Mouse (Mus musculus) forebrain, postnatal 0 days (tissue): ENCODE results near the gene Camk2d. TPM values are rescaled to one million over a fixed set of nuclear protein-coding genes. Genes with fewer than 3 reads are reported as not detected.

Experiments used
- ATAC-seq: fragments of 200-750 bp; cut with Nextera tagmentation; 2 replicates; pipeline ENCODE4 v1.8.0; 2017; ENCODE audit warnings: mild to moderate bottlenecking, moderate library complexity
- DNase-seq: peaks from one replicate; pipeline ENCODE4 v3.0.0-alpha.2; 2015
- H3K27ac ChIP-seq: fragments of 300-500 bp; sonication (generic); 2 replicates; pipeline ENCODE4 v1.5.1; 2014; ENCODE audit warnings: low read depth, mild to moderate bottlenecking, antibody characterized with exemption, low read length, moderate library complexity, mixed read lengths
- H3K27me3 ChIP-seq: fragments of 300-500 bp; sonication (generic); 2 replicates; pipeline ENCODE4 v1.6.1; 2014; ENCODE audit warnings: mild to moderate bottlenecking, low read length, mixed read lengths; ENCODE audit not compliant: insufficient read depth
- H3K36me3 ChIP-seq: fragments of 300-500 bp; sonication (generic); 2 replicates; pipeline ENCODE4 v1.6.1; 2014; ENCODE audit warnings: mild to moderate bottlenecking, moderate library complexity; ENCODE audit not compliant: insufficient read depth
- H3K4me1 ChIP-seq: fragments of 300-500 bp; sonication (generic); 2 replicates; pipeline ENCODE4 v1.6.1; 2014; ENCODE audit warnings: antibody characterized with exemption; ENCODE audit not compliant: insufficient read depth
- H3K4me2 ChIP-seq: fragments of 300-500 bp; sonication (generic); 2 replicates; pipeline ENCODE4 v1.6.1; 2014; ENCODE audit warnings: low read depth, mild to moderate bottlenecking, moderate library complexity
- H3K4me3 ChIP-seq: fragments of 300-500 bp; sonication (generic); 2 replicates; pipeline ENCODE4 v1.5.1; 2014; ENCODE audit warnings: low read depth, low read length, mixed read lengths
- H3K9ac ChIP-seq: fragments of 300-500 bp; sonication (generic); 2 replicates; pipeline ENCODE4 v1.6.1; 2014; ENCODE audit warnings: mild to moderate bottlenecking
- H3K9me3 ChIP-seq: fragments of 300-500 bp; sonication (generic); 2 replicates; pipeline ENCODE4 v1.6.1; 2016; ENCODE audit warnings: low read length
- CTCF ChIP-seq: sonication (generic); IDR thresholded peaks from 2 replicates; pipeline ENCODE4 v1.5.1; 2016; ENCODE audit warnings: antibody characterized with exemption, control low read depth, low read depth
- WGBS: fragments of 180-500 bp; shearing (Covaris S2); extraction: QIAGEN DNeasy Blood & Tissue Kit; methylation state at CpG from one replicate; pipeline ENCODE4 v1.1.7; 2014; 5-methylcytosine and 5-hydroxymethylcytosine counted together
- polyA plus RNA-seq: library from polyadenylated mRNA; unstranded; fragments of >200 nt; fragmentation: Nextera tagmentation; extraction: Ambion mirVana; gene quantifications from 2 replicates; pipeline ENCODE4 v1.2.1, GENCODE M21; 2015
- total RNA-seq: library from RNA; depleted of rRNA; stranded (reverse); fragments of >200 nt; gene quantifications from 2 replicates; pipeline ENCODE4 v1.2.3, GENCODE M21; 2014

Camk2d gene
- total and polyA plus RNA-seq, 2 experiments from 2014 or later, result 52.8 to 97.7 TPM

- Histone ChIP-seq H3K27me3 (no peaks in the 10 kb centered on the region), H3K9me3 (no peaks in the 10 kb centered on the region), H3K36me3 (no peaks in the 10 kb centered on the region), H3K9ac (no peak overlapping the region), H3K4me1 (0 out of 2 replicates have a peak, but pooled peaks cover 5% of the 10 kb centered on the region), H3K27ac (0 out of 2 replicates have a peak overlapping the region, but pooled peaks have one; percentile 54), H3K4me2 (peak overlapping the region; percentile 28), H3K4me3 (no peak overlapping the region)
- DNase-seq, result peak; percentile 85
- TF ChIP-seq CTCF, result no peak
- 22% methylated on average over 5 of the region's 5 CpGs for WGBS
- peak; percentile 89 for ATAC-seq
These were observed 126.9 kb downstream of the Camk2d start for GRCm38 (mm10) chr3:126723021-126723449.

- Histone ChIP-seq H3K9me3 (no peaks in the 10 kb centered on the region), H3K4me1 (0 out of 2 replicates have a peak, but pooled peaks cover 5% of the 10 kb centered on the region), H3K27me3 (no peaks in the 10 kb centered on the region), H3K27ac (0 out of 2 replicates have a peak overlapping the region, but pooled peaks have one; percentile 54), H3K9ac (no peak overlapping the region), H3K4me2 (peak overlapping the region; percentile 28), H3K4me3 (no peak overlapping the region), H3K36me3 (no peaks in the 10 kb centered on the region)
- 56% methylated on average over 5 of the region's 5 CpGs for WGBS
- no peak for TF ChIP-seq CTCF
- DNase-seq (no peak), ATAC-seq (peak; percentile 39)
These were observed 127.4 kb downstream of the Camk2d start for GRCm38 (mm10) chr3:126723458-126723857.

- Histone ChIP-seq H3K27me3 (no peaks in the 10 kb centered on the region), H3K4me1 (0 out of 2 replicates have a peak, but pooled peaks cover 5% of the 10 kb centered on the region), H3K9ac (no peak overlapping the region), H3K27ac (no peak overlapping the region), H3K36me3 (no peaks in the 10 kb centered on the region), H3K9me3 (no peaks in the 10 kb centered on the region), H3K4me2 (no peak overlapping the region), H3K4me3 (no peak overlapping the region)
- TF ChIP-seq CTCF, result no peak
- WGBS, result 32% methylated on average over 9 of the region's 9 CpGs
- DNase-seq, result peak; percentile 63
- 0 out of 2 replicates have a peak, but pooled peaks have one; percentile 35 for ATAC-seq
These were observed 129.5 kb downstream of the Camk2d start for GRCm38 (mm10) chr3:126725647-126726046.

- Histone ChIP-seq H3K27me3 (no peaks in the 10 kb centered on the region), H3K4me3 (no peak overlapping the region), H3K27ac (no peak overlapping the region), H3K4me1 (0 out of 2 replicates have a peak, but pooled peaks cover 5% of the 10 kb centered on the region), H3K9me3 (no peaks in the 10 kb centered on the region), H3K4me2 (no peak overlapping the region), H3K36me3 (no peaks in the 10 kb centered on the region), H3K9ac (no peak overlapping the region)
- ATAC-seq, result no peak
- no peak for DNase-seq
- TF ChIP-seq CTCF, result no peak
- WGBS, result 99% methylated on average over 4 of the region's 4 CpGs
These were observed 131.3 kb downstream of the Camk2d start for GRCm38 (mm10) chr3:126727387-126727786.

DNA sequence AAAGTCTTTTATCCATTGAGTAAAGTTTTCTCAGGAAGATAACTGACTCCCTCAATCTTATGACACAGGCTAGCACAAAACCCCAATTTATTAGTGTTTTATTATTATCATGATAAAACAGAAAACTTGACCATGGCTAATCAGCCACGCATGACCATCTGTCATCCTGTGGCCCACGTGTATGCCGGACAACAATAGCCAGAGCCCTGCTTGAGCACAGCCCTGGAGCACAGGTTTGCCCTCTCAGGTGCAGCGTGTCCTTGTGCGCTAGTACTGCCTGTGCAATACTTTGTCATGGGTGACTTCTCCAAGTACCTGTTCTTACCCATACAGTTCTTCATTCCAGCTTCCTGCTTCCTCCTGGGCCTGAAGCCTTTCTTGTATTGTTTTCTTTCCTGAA lies 134.3 kb downstream of the Camk2d start:
- no peak for TF ChIP-seq CTCF
- no peaks in the 10 kb centered on the region for H3K27me3 ChIP-seq
- WGBS, result 89% methylated on average over 5 of the region's 5 CpGs

DNA sequence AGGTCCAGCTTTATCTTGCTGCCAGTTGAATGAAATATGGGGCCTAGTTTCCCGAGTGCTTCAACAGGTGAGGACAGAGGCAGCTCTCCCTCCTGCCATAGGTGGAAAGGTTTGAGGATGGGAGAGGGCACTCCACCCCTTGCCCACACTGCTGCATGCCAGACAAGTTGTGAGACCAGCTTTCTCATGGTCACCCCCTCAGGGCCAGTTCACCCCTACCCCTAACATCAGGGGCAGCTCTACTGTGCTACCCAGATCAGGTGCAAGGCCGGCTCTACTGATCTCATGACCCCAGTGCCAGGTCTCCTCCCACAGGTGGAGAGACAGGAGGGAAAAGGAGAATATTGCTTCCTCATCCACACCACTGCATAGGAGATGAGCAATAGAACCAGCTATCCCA lies 136.2 kb downstream of the Camk2d start:
- TF ChIP-seq CTCF, result no peak

More for the DNA sequence above, 134.3 kb downstream of the Camk2d start:
- no peaks in the 10 kb centered on the region for H3K4me1 ChIP-seq
- H3K4me3 ChIP-seq, result no peak overlapping the region
- H3K9me3 ChIP-seq, result no peaks in the 10 kb centered on the region
- no peak for DNase-seq
- no peak overlapping the region for H3K4me2 ChIP-seq
- no peaks in the 10 kb centered on the region for H3K36me3 ChIP-seq
- no peak overlapping the region for H3K9ac ChIP-seq
- ATAC-seq, result no peak
- H3K27ac ChIP-seq, result no peak overlapping the region

DNA sequence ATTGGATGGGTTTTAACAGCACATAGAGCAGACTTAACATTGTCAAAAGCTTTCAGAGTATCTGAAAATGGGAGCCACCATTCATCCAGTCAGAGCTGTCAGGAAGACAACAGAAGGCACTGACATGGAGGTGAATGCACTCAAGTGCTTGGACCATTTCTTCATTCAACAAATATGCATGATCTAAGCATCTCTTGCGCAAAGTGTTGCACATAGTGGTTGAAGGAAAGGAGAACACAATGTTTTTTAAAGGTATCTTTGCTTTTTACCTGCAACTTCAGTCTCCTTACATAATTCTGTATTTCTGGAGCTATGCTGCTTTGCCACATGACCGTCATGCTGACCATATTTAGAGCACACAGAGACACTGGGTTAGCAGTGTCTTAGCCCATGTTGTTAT lies 138.4 kb downstream of the Camk2d start:
- no peaks in the 10 kb centered on the region for H3K4me1 ChIP-seq
- no peaks in the 10 kb centered on the region for H3K36me3 ChIP-seq
- H3K4me3 ChIP-seq, result no peak overlapping the region
- 85% methylated on average over 2 of the region's 2 CpGs for WGBS
- H3K9ac ChIP-seq, result no peak overlapping the region
- H3K9me3 ChIP-seq, result no peaks in the 10 kb centered on the region
- DNase-seq (no peak), ATAC-seq (no peak)
- H3K27ac ChIP-seq, result no peak overlapping the region
- H3K4me2 ChIP-seq, result no peak overlapping the region
- no peak for TF ChIP-seq CTCF
- no peaks in the 10 kb centered on the region for H3K27me3 ChIP-seq

More for the DNA sequence above, 136.2 kb downstream of the Camk2d start:
- Histone ChIP-seq H3K36me3 (no peaks in the 10 kb centered on the region), H3K4me3 (no peak overlapping the region), H3K4me1 (no peaks in the 10 kb centered on the region), H3K9me3 (no peaks in the 10 kb centered on the region), H3K4me2 (no peak overlapping the region), H3K9ac (no peak overlapping the region), H3K27me3 (no peaks in the 10 kb centered on the region), H3K27ac (no peak overlapping the region)
- DNase-seq (no peak), ATAC-seq (no peak)
- WGBS, result 98% methylated on average over 2 of the region's 2 CpGs

DNA sequence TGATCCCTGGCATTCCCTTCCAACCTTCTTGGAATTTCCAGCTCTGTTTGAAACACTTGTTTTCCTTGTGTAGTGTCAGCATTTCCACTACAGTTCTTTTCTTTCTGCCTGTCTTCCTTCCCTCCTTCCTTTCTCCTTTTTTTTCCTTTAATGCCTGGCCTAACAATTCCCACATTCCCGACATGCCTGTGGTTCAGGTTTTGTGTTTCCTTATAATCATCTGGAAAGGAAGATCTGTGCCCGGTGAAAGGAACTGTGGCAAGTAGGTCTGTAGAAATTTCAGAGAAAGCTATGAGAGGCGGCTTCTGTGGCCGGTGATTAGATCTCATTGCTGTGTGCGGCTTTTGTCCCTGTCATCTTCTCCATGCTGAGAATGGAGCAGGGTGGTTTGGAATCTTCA lies 139.1 kb downstream of the Camk2d start:
- H3K36me3 ChIP-seq, result no peaks in the 10 kb centered on the region
- H3K27me3 ChIP-seq, result no peaks in the 10 kb centered on the region
- H3K4me1 ChIP-seq, result no peaks in the 10 kb centered on the region
- H3K4me3 ChIP-seq, result no peak overlapping the region
- ATAC-seq (no peak), DNase-seq (no peak)
- no peak overlapping the region for H3K27ac ChIP-seq
- no peak for TF ChIP-seq CTCF
- no peak overlapping the region for H3K4me2 ChIP-seq
- H3K9ac ChIP-seq, result no peak overlapping the region
- H3K9me3 ChIP-seq, result no peaks in the 10 kb centered on the region
- WGBS, result 84% methylated on average over 5 of the region's 5 CpGs
